Mouse (Mus musculus): ENCODE data around the gene Mxra7.
"Not testable (repeated sequence)": the region's sequence is repeated elsewhere in the genome, so short reads cannot be mapped to it uniquely, and the experiment has no call there.

Gene Mxra7

DNA sequence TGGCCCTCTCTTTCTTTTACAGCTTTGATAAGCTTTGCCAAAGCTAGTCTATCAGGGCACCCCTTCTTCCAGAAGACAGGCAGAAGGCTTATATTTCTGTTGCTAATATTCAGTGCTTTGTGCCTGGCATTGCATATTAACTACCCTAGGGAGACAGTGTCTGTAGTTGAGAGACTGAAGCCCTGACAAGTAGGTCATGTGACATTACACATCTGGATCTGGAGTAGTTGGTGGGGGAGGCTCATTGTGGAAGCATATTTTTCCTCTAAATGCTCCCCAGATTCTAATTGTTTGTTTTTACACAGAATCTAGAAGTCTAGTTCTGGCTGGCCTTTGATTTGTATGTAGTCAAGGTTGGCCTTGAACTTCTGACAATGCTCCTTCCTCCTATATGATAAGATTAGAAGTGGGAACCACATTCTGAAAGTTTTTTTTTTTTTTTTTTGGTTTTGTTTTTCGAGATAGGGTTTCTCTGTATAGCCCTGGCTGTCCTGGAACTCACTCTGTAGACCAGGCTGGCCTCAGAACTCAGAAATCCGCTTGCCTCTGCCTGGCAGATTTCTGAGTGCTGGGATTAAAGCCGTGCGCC lies 18.8 kb upstream of the Mxra7 start:
- DNase-seq (ENCODE audit: low read depth) = no peak

DNA sequence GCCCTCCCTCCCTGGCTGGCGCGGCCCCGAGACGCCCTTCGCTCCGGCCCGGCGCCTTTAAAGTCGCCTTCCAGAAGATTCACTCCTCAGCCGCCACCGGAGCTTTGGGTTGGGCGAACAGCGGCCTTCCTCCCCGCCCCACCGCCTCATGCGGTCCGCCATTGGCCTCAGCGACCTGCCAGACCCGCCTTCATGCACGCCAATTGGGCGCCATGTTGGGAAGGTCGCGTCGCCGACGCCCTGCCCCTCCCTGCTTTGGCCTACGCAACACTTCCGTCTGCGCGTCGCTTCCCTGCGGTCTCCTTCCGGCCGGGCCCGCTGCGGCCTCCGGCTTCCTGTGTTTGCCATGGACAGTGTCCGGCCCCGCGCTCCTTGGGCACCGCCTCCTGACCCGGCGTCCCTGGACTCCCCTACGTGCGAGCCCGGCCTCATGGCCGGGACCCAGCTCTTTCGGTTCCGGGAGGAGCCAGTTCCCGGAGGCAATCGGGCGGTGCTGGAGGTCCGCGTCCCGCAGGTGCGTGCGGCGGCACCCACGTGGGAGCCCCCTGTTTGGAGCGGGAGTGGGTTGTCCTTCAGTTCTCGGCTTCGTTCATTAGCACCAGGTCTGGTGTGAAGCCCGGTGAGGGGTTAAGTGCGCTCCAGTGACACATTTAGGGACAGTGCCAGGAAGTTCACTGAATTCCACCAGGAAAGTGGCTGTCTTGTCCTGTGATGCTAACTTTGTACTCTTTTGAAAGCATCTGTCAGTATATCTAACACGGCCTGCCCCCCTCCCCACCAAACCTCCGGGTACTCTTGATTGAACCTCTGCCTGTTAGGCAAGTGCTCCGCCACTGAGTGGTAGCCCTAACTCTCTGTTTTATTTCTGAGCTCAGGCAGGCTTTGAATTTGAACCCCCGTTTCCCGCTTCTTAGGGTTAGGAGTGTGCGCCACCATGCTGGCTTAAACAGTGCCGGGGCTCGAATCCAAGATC lies 15.7 kb upstream of the Mxra7 start, which contains the start of the genes Mettl23 and Jmjd6:
Gene Mettl23, plus strand, starts transcription at position 18 of the 973 bp plus-strand sequence.
Gene Jmjd6, minus strand, starts transcription at position 189 of the 973 bp plus-strand sequence.
- peak; percentile 99 for DNase-seq (ENCODE audit: low read depth)

GRCm38 (mm10) chr11:116842531-116843260 lies 14.8 kb upstream of the Mxra7 start:
- peak; percentile 69 for DNase-seq (ENCODE audit: low read depth)

- no peak for DNase-seq (ENCODE audit: low read depth)
Observed at GRCm38 (mm10) chr11:116840748-116841147, 12.9 kb upstream of the Mxra7 start.

- no peak for DNase-seq (ENCODE audit: low read depth)
Observed at GRCm38 (mm10) chr11:116839601-116840000, 11.8 kb upstream of the Mxra7 start.

- DNase-seq (ENCODE audit: low read depth) = no peak
Observed at GRCm38 (mm10) chr11:116838936-116839335, 11.1 kb upstream of the Mxra7 start.

DNA sequence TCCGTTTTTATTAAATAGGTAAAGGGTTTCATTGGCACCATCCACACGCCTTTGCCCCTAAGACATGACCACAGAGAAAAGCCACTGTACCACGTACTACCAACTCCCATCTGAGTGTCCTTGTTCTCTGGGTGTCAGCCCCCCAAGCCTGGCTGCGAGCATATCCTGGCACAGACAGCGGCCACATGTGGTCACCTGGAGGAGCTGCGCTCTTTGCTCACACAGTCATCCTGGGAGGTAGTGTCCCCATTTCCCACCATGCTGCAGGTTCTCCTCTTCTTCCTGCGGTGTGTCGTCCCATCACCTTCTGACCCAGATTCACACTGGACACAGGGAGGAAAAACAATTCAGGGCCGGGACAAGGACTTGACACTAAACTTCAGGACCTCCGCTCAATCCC lies 9.6 kb upstream of the Mxra7 start:
- no peak for DNase-seq (ENCODE audit: low read depth)

- no peak for DNase-seq (ENCODE audit: low read depth)
Observed at GRCm38 (mm10) chr11:116836283-116836682, 8.4 kb upstream of the Mxra7 start.

GRCm38 (mm10) chr11:116834954-116835353 lies 7.1 kb upstream of the Mxra7 start:
- DNase-seq (ENCODE audit: low read depth) = no peak

DNA sequence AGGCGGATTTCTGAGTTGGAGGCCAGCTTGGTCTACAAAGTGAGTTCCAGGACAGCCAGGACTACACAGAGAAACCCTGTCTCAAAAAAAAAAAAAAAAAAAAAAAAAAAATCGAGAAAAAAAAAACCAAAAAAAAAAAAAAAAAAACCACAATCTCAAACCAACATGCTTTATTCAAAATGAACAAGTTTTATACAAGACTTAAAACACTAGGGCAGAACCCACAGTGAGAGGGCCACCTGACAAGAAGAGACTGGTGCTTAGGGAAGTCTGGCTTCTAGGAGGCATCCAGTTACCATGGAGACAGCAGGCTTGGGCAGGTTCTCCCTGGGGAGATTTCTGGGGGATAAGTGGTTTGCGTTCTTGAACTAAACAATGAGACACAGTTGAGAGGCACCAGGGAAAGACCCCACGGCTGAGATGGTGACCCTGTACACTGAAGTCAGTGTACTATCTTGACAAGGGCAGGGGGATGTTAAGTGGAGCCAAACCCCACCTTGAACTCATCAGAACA lies 4.4 kb upstream of the Mxra7 start:
- no peak for DNase-seq (ENCODE audit: low read depth)

GRCm38 (mm10) chr11:116826550-116827504 lies 1.0 kb downstream of the Mxra7 start:
- no peak for DNase-seq (ENCODE audit: low read depth)

DNA sequence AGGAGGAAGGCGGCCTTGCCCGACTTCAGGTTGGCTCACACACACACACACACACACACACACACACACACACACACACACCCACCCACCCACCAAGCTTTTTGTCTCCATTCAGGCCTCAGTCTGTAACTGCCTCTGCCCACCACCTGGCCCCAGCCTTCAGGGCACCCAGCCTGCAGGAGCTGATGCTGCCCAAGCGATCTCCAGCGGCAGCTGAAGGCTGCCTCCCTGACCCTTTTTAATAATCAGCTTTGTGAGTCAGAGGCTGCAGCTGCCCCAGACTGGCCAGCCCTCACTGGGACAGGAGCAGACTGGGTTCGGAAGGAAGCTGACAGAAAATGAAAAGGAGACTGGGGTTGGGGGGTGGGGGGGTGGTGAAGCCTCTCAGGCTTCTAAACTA lies 2.6 kb downstream of the Mxra7 start:
- DNase-seq (ENCODE audit: low read depth) = peak; percentile 57

GRCm38 (mm10) chr11:116823885-116824284 lies 4.0 kb downstream of the Mxra7 start:
- not testable (repeated sequence) for DNase-seq (ENCODE audit: low read depth)

DNA sequence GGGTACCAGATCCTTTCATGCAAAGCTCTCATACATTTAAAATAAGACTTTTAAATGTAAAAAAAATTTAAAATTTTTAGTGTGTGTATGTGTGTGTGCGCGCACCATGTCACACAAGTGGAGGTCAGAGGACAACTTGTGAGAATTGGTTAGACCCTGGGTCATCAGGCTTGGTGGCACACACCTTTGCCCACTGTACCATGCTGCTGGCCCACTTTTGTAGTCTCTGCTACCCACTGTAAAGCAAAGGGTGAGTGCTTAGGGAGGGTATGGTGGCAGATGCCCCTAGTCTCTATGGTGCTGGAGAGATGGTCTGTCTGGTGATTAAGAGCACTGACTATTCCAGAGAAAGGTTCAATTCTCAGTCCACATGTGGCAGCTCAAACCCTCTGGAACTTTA lies 4.6 kb downstream of the Mxra7 start:
- DNase-seq (ENCODE audit: low read depth) = no peak

GRCm38 (mm10) chr11:116822626-116823025 lies 5.2 kb downstream of the Mxra7 start:
- DNase-seq (ENCODE audit: low read depth) = no peak

DNA sequence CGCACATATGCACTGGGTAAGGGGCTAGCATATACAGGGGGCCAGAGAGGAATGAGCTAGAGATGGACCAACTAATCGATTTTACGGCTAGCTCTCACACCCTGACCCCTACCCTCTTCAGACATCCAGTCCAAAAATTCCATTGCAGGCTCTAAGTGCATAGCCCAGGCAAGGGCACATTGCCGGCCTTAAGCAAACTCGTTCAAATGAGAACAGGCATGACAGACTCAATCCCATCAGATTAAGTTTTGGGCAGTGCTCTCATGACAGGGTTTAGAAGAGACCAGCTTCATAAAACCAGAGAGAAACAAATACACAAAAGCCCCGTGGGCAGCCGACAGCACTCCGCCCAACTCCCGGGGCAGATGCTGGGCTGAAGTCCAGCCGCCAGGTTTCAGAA lies 5.6 kb downstream of the Mxra7 start:
- peak; percentile 74 for DNase-seq (ENCODE audit: low read depth)

- DNase-seq (ENCODE audit: low read depth) = peak; percentile 71
Observed at GRCm38 (mm10) chr11:116821057-116821940, 6.5 kb downstream of the Mxra7 start.

DNA sequence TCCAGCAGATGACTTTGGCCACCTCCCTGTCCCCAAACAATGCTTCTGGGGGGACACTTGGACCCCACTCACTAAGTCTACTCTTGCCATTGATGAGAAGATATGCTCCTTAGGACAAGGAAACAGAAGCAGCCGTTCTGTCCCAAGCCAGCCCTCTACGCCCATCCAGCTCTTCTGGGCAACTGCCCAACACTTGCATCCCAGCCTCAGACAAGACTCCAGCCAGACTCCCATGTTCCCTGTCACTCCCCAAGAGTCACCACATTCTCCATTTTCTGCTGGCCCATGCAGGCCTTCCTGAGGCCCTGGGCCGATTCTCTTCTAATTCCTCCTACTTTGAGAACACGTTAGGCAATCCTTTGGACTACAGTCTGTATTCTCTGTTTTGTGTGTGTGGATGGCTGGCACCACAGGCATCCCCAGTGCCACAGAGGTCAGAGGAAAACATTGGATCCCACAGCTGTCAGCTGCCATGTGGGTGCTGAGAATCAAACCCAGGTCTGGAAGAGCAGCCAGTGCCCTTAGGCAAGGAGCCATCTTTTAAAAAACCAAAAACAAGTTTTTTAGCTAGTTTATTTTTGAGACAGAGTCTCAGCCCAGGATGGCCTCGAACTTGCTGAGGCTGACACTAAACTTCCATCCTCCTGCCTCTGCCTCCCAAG lies 7.8 kb downstream of the Mxra7 start:
- peak; percentile 48 for DNase-seq (ENCODE audit: low read depth)

DNA sequence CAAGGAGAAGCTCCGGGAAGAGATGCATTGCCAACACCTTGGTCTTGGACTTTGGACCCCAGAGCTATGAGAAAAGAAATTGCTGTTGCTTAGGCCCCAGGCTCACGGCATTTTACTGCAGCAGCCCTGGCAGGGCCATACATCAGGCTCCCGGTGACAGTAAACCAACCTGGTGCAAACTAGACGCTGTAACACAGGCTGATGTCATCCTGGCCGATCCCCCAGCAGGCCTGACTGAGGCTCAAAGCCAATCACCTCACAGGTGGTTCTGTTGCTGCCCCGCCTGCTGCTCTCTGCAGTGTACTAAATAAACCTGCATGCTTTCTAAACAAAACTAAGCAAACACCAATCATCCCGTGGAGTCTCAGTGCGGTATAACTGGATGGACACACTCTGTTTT lies 9.1 kb downstream of the Mxra7 start:
- peak; percentile 41 for DNase-seq (ENCODE audit: low read depth)
